ENCODE assay signal across 12 mouse cellular contexts in the genomic region with DNA sequence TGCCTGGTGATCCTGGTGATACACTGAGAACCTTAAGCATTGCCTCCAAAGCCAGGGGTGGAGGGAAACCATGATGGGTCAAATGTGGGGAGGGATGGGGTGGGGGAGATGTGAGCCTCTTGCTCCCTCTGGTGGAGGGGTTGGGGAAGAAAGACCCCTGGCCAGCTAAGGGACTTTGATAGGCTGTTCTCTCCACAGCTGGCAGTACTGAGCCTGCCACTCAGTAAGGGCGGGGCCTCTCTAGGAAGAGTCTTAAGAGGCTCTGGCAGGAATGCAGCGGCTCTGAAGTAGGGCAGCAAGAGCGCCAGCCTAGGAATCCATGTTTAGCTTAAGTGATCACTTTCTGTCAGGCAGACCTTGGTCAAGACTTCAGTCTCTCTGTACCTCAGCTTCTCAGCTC. TPM values are rescaled to one million over a fixed set of nuclear protein-coding genes. Genes with fewer than 3 reads are reported as not detected.
A peak's percentile ranks its signal among the peaks of the same experiment; 100 is the strongest.
DNase-seq lines count a peak whose midpoint lies in the region; ATAC-seq and TF ChIP-seq lines count a peak whose summit lies in the region.
"Had no signal": no experiment of that assay in that cellular context is flagged by ENCODE, and none has a peak within 500 bp of the region (broad histone marks: within the 10 kb centered on the region; RNA-seq: fewer than 3 reads in every experiment).

No protein-coding gene starts in this region.

- no peaks in the 10 kb centered on the region for H3K79me2 ChIP-seq in heart, adult 2 months (replicated peaks; ENCODE audit: control insufficient read depth, insufficient read depth, low read length)

- no peak for DNase-seq in heart, adult 2 months
- no peak for DNase-seq in heart, adult 8-10 months (ENCODE audit: low spot score)
- no peak for DNase-seq in thymus, adult 2 months
- no peak for DNase-seq in thymus, postnatal 0 days (ENCODE audit: low spot score)
- DNase-seq in retina, postnatal 1 day: peak; percentile 46
- no peak for DNase-seq in forebrain, embryonic 11.5 days (ENCODE audit: low spot score)
- DNase-seq in layer of hippocampus, postnatal 10 days (ENCODE audit: low spot score in 2 of 2): no peak
- DNase-seq: kidney, postnatal 14 days had no signal

- no peaks in the 10 kb centered on the region for H3K27me3 ChIP-seq in heart, adult 2 months (ENCODE audit: control insufficient read depth, insufficient read depth, low read length)
- H3K27me3 ChIP-seq in thymus, adult 2 months (ENCODE audit: control insufficient read depth, insufficient read depth, low read length): peaks cover 16% of the 10 kb centered on the region
- H3K27me3 ChIP-seq in limb, embryonic 12.5 days: peaks cover 89% of the 10 kb centered on the region
- H3K27me3 ChIP-seq in forebrain, embryonic 11.5 days (ENCODE audit: control insufficient read depth, insufficient read depth, low read length): peaks cover 48% of the 10 kb centered on the region

- intact Hi-C loops in heart, adult 2 months (cut with DNase I): no loop called here

- TF ChIP-seq EP300 in heart, adult 2 months (IDR thresholded peaks at IDR 0.05; ENCODE audit: insufficient read depth, low read depth, low read length): no peak

- H3K4me2 ChIP-seq in limb, embryonic 12.5 days: peak overlapping the region; percentile 96
- no peak overlapping the region for H3K4me2 ChIP-seq in forebrain, embryonic 11.5 days (ENCODE audit: low read depth, low read length, severe bottlenecking)
- H3K4me2 ChIP-seq: hindbrain, embryonic 14.5 days had no signal

- peaks cover 5% of the 10 kb centered on the region for H3K4me1 ChIP-seq in heart, adult 2 months (ENCODE audit: control insufficient read depth, insufficient read depth, low read length)
- peaks cover 4% of the 10 kb centered on the region; the same call in 1 of the 2 replicates for H3K4me1 ChIP-seq in thymus, adult 2 months (replicated peaks; ENCODE audit: control insufficient read depth, insufficient read depth, low read length)
- peaks cover 90% of the 10 kb centered on the region for H3K4me1 ChIP-seq in limb, embryonic 12.5 days (replicated peaks)
- peaks cover 11% of the 10 kb centered on the region; the same call in 1 of the 2 replicates for H3K4me1 ChIP-seq in forebrain, embryonic 11.5 days (replicated peaks; ENCODE audit: control insufficient read depth, insufficient read depth, low read length)

- no peak overlapping the region for H3K9ac ChIP-seq in heart, adult 2 months (ENCODE audit: low read depth, low read length)
- no peak overlapping the region for H3K9ac ChIP-seq in limb, embryonic 12.5 days (replicated peaks)
- no peak overlapping the region for H3K9ac ChIP-seq in forebrain, embryonic 11.5 days (ENCODE audit: low read length)
- H3K9ac ChIP-seq: hindbrain, embryonic 14.5 days had no signal

- TF ChIP-seq POLR2A in heart, adult 2 months (IDR thresholded peaks at IDR 0.05; ENCODE audit: insufficient read depth, low read depth, low read length): no peak
- no peak for TF ChIP-seq POLR2A in thymus, adult 2 months (IDR thresholded peaks at IDR 0.05; ENCODE audit: control insufficient read depth, extremely low read depth, insufficient read depth, low read length, poor library complexity)

- H3K36me3 ChIP-seq in heart, adult 2 months (ENCODE audit: control insufficient read depth, insufficient read depth, low read length): no peaks in the 10 kb centered on the region
- no peaks in the 10 kb centered on the region for H3K36me3 ChIP-seq in thymus, adult 2 months (ENCODE audit: control insufficient read depth, insufficient read depth, low read length)
- H3K36me3 ChIP-seq in limb, embryonic 12.5 days: peaks cover 8% of the 10 kb centered on the region; the same call in 1 of the 2 replicates
- H3K36me3 ChIP-seq in forebrain, embryonic 11.5 days (ENCODE audit: control insufficient read depth, insufficient read depth, low read length): no peaks in the 10 kb centered on the region

- H3K9me3 ChIP-seq in limb, embryonic 12.5 days: no peaks in the 10 kb centered on the region
- no peaks in the 10 kb centered on the region for H3K9me3 ChIP-seq in forebrain, embryonic 11.5 days (ENCODE audit: control insufficient read depth, low read length)

- no peak overlapping the region for H3K27ac ChIP-seq in heart, adult 2 months
- no peak overlapping the region for H3K27ac ChIP-seq in thymus, adult 2 months (ENCODE audit: control insufficient read depth, insufficient read depth, low read length)
- H3K27ac ChIP-seq in limb, embryonic 12.5 days: no peak overlapping the region
- H3K27ac ChIP-seq in forebrain, embryonic 11.5 days (ENCODE audit: low read depth, low read length): no peak overlapping the region
- H3K27ac ChIP-seq: hindbrain, embryonic 14.5 days; macrophage had no signal

- 73% methylated on average over 3 of the region's 3 CpGs for WGBS in heart, adult 2 months
- 69% methylated on average over 3 of the region's 3 CpGs for WGBS in thymus, adult 2 months
- 27% methylated on average over 3 of the region's 3 CpGs for WGBS in limb, embryonic 12.5 days
- WGBS in forebrain, embryonic 11.5 days: 57% methylated on average over 3 of the region's 3 CpGs

- H3K4me3 ChIP-seq in heart, adult 2 months: no peak overlapping the region
- no peak overlapping the region for H3K4me3 ChIP-seq in thymus, adult 2 months (ENCODE audit: control insufficient read depth, insufficient read depth, low read length)
- H3K4me3 ChIP-seq in limb, embryonic 12.5 days (replicated peaks): peak overlapping the region; percentile 71; the same call in 1 of the 2 replicates
- H3K4me3 ChIP-seq in forebrain, embryonic 11.5 days (ENCODE audit: low read depth, low read length): no peak overlapping the region

- no peak for ATAC-seq in limb, embryonic 12.5 days (ENCODE audit: insufficient number of reproducible peaks, insufficient read depth, low FRiP score, low TSS enrichment, low read depth)
- ATAC-seq in forebrain, embryonic 11.5 days (replicated peaks; ENCODE audit: low FRiP score): no peak
- ATAC-seq: activated CD4-positive, CD25-positive, alpha-beta regulatory T cell, adult 4 months had no signal

- 0 out of 2 replicates have a peak, but pooled peaks have one; percentile 9 for TF ChIP-seq CTCF in heart, adult 2 months (IDR thresholded peaks at IDR 0.05)
- TF ChIP-seq CTCF in thymus, adult 2 months (IDR thresholded peaks at IDR 0.05; ENCODE audit: borderline replicate concordance, control insufficient read depth, extremely low read depth, insufficient read depth, low read length, poor library complexity): peak; percentile 17; the same call in 1 of the 2 replicates

RNA-seq across cellular contexts. Expression of a gene that starts 6.9 kb away (rescaled TPM):
- total RNA-seq in heart, adult 2 months (2021): 1 to 10 TPM; 4.8 to 7.3 TPM
- 6.2 and 9.0 TPM in 2 replicates for polyA plus RNA-seq in heart, adult 2 months (2012; rRNA removed)
- total RNA-seq in heart, adult 8-10 months (2022): 1 to 10 TPM; 4.2 to 7.8 (median 6.4) TPM
- polyA plus RNA-seq in thymus, adult 2 months (2012; rRNA removed): 7.0 and 9.2 TPM in 2 replicates
- polyA plus RNA-seq in thymus, postnatal 0 days (2015; fragmentation: Nextera tagmentation; extraction: Ambion mirVana): 0.49 and 1.0 TPM in 2 replicates
- polyA plus RNA-seq in limb, embryonic 12.5 days (2016; fragmentation: Nextera tagmentation; extraction: Ambion mirVana): 44.4 and 67.0 TPM in 2 replicates
- polyA plus RNA-seq in forebrain, embryonic 11.5 days (2014; fragmentation: Nextera tagmentation; extraction: Ambion mirVana): 0.76 and 1.0 TPM in 2 replicates
- total RNA-seq in layer of hippocampus, postnatal 10 days (2021): 1 to 10 TPM; 3.2 TPM
- polyA plus RNA-seq: activated CD4-positive, CD25-positive, alpha-beta regulatory T cell, adult 4 months; macrophage had no signal
